Mouse (Mus musculus): Measurements from ENCODE around the gene Bmpr1a. TPM values are rescaled to one million over a fixed set of nuclear protein-coding genes. Genes with fewer than 3 reads are reported as not detected.

Gene Bmpr1a
- polyA plus RNA-seq, 1 experiment from 2014 or later, result 25.7 TPM

DNA sequence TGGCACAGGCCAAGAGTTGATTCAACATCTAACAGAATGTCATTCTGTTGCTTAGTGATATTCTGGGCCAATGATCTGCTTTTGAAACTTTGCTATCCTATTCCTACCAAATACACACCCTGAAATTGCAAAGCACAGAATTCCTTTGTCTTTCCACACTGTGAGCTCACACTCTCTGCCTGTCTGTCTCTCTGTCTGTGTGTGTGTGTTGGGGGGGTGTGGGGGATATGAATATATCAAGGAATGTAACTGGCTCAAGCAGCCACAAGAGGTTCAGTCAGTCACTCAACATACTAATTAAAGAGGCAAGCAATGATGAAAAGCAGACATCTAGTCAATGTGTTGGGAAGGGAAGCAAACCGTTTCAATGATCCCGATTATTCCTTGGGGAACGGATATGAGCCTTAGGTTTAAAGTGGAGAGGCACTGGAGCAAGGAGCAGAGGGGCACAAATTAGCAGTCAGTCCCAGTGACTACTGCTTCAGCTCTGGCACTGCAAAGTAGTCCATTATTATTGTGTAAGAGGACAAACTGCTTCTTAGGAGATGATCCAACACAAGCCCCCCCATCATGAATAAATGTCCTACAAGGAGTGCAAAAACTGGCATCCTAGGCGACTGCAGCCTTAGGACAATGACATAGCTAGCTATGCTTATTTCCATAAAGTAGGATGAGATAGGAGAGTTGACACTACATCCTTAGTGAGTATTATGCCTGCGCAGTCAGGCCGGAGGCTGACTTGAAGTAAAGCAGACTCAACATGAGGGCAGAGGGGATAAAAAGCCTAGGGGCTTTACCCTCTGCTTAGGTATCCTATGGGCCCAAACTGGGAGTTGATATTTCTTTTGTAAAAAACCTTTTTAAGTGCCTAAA is 19.4 kb downstream of the Bmpr1a start:
- H3K36me3 ChIP-seq (replicated peaks; ENCODE audit: control insufficient read depth, insufficient read depth), result no peaks in the 10 kb centered on the region
- no peak overlapping the region for H3K9ac ChIP-seq
- DNase-seq (ENCODE audit: low spot score) (no peak), ATAC-seq (ENCODE audit: low FRiP score) (peak; percentile 71; the same call in 1 of the 2 replicates)
- peak overlapping the region; percentile 32; the same call in 1 of the 2 replicates for H3K27ac ChIP-seq
- H3K4me2 ChIP-seq (replicated peaks), result no peak overlapping the region
- H3K9me3 ChIP-seq (ENCODE audit: control insufficient read depth, low read length), result no peaks in the 10 kb centered on the region
- 54% methylated on average over 6 of the region's 6 CpGs for WGBS
- H3K27me3 ChIP-seq (ENCODE audit: control insufficient read depth, insufficient read depth, low read length), result no peaks in the 10 kb centered on the region
- H3K4me1 ChIP-seq (replicated peaks; ENCODE audit: control insufficient read depth, insufficient read depth, low read length), result peaks cover 18% of the 10 kb centered on the region; the same call in 1 of the 2 replicates
- H3K4me3 ChIP-seq (replicated peaks; ENCODE audit: low read length), result no peak overlapping the region

DNA sequence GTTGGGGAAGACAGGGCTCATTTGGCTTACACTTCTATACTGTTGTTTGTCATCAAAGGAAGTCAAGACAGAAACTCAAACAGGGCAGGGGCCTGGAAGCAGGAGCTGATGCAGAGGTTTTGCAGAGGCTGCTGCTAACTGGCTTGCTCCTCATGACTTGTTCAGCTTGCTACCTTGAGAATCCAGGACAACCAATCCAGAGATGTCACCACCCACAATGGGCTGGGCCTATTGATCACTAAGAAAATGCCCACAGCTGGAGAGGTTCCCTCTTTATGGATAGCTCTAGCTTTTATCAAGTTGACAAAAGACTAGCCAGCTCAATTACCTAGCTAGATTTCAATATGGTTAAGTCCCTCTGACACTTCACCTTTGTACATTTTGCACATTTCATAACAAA is 31.6 kb downstream of the Bmpr1a start:
- no peak overlapping the region for H3K9ac ChIP-seq
- H3K4me3 ChIP-seq (replicated peaks; ENCODE audit: low read length), result no peak overlapping the region
- no peak for ATAC-seq (ENCODE audit: low FRiP score)
- H3K9me3 ChIP-seq (ENCODE audit: control insufficient read depth, low read length), result no peaks in the 10 kb centered on the region
- no peaks in the 10 kb centered on the region for H3K36me3 ChIP-seq (replicated peaks; ENCODE audit: control insufficient read depth, insufficient read depth)
- H3K4me1 ChIP-seq (replicated peaks; ENCODE audit: control insufficient read depth, insufficient read depth, low read length), result no peaks in the 10 kb centered on the region
- H3K27me3 ChIP-seq (ENCODE audit: control insufficient read depth, insufficient read depth, low read length), result no peaks in the 10 kb centered on the region
- no peak overlapping the region for H3K4me2 ChIP-seq (replicated peaks)
- DNase-seq (ENCODE audit: low spot score), result no peak
- no peak overlapping the region for H3K27ac ChIP-seq

GRCm38 (mm10) chr14:34466291-34466690 is 36.9 kb downstream of the Bmpr1a start:
- 62% methylated on average over 3 of the region's 3 CpGs for WGBS
- no peak overlapping the region for H3K27ac ChIP-seq
- no peaks in the 10 kb centered on the region for H3K4me1 ChIP-seq (replicated peaks; ENCODE audit: control insufficient read depth, insufficient read depth, low read length)
- ATAC-seq (ENCODE audit: low FRiP score) (no peak), DNase-seq (ENCODE audit: low spot score) (no peak)
- H3K4me2 ChIP-seq (replicated peaks), result no peak overlapping the region
- H3K9ac ChIP-seq, result no peak overlapping the region
- H3K36me3 ChIP-seq (replicated peaks; ENCODE audit: control insufficient read depth, insufficient read depth), result no peaks in the 10 kb centered on the region
- H3K27me3 ChIP-seq (ENCODE audit: control insufficient read depth, insufficient read depth, low read length), result no peaks in the 10 kb centered on the region
- H3K9me3 ChIP-seq (ENCODE audit: control insufficient read depth, low read length), result no peaks in the 10 kb centered on the region
- no peak overlapping the region for H3K4me3 ChIP-seq (replicated peaks; ENCODE audit: low read length)

- WGBS, result 94% methylated on average over 2 of the region's 2 CpGs
- DNase-seq (ENCODE audit: low spot score) (no peak), ATAC-seq (ENCODE audit: low FRiP score) (no peak)
Measured at GRCm38 (mm10) chr14:34459386-34459785, 43.8 kb downstream of the Bmpr1a start.

DNA sequence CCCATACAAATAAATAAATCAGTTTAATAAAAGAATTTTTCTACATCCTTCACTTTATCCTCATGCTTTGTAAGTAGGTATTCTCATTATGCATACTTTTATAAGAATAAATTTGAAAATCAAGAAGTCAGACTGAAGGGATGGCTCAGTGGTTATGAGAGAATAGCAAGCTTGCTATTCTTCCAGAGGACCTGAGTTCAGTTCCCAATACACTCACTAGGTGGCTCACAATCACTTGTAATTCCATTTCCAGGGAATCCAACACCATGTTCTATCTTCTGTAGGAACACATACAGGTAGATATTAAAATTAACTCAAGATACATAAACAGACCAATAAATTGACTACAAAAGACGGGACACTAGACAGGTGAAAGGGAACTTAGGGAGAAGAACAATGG is 44.3 kb downstream of the Bmpr1a start:
- WGBS, result 82% methylated on average over 1 of the region's 1 CpGs

More at GRCm38 (mm10) chr14:34459386-34459785, 43.8 kb downstream of the Bmpr1a start:
- Histone ChIP-seq H3K27ac (no peak overlapping the region), H3K4me1 (replicated peaks; ENCODE audit: control insufficient read depth, insufficient read depth, low read length) (peaks cover 3% of the 10 kb centered on the region; the same call in 1 of the 2 replicates), H3K4me3 (replicated peaks; ENCODE audit: low read length) (no peak overlapping the region), H3K4me2 (replicated peaks) (no peak overlapping the region), H3K9ac (no peak overlapping the region), H3K27me3 (ENCODE audit: control insufficient read depth, insufficient read depth, low read length) (no peaks in the 10 kb centered on the region), H3K9me3 (ENCODE audit: control insufficient read depth, low read length) (no peaks in the 10 kb centered on the region), H3K36me3 (replicated peaks; ENCODE audit: control insufficient read depth, insufficient read depth) (no peaks in the 10 kb centered on the region)

GRCm38 (mm10) chr14:34454282-34454681 is 48.9 kb downstream of the Bmpr1a start:
- peak overlapping the region; percentile 4; the same call in 1 of the 2 replicates for H3K9ac ChIP-seq
- WGBS, result 46% methylated on average over 3 of the region's 3 CpGs
- no peaks in the 10 kb centered on the region for H3K9me3 ChIP-seq (ENCODE audit: control insufficient read depth, low read length)
- no peak for ATAC-seq (ENCODE audit: low FRiP score)
- peaks cover 14% of the 10 kb centered on the region for H3K4me1 ChIP-seq (replicated peaks; ENCODE audit: control insufficient read depth, insufficient read depth, low read length)
- H3K27ac ChIP-seq, result peak overlapping the region; percentile 77
- H3K4me3 ChIP-seq (replicated peaks; ENCODE audit: low read length), result no peak overlapping the region
- no peak for DNase-seq (ENCODE audit: low spot score)
- no peaks in the 10 kb centered on the region; the same call in 1 of the 2 replicates for H3K36me3 ChIP-seq (replicated peaks; ENCODE audit: control insufficient read depth, insufficient read depth)
- H3K4me2 ChIP-seq (replicated peaks), result peak overlapping the region; percentile 2; the same call in 1 of the 2 replicates
- H3K27me3 ChIP-seq (ENCODE audit: control insufficient read depth, insufficient read depth, low read length), result no peaks in the 10 kb centered on the region

More for the DNA sequence above, 44.3 kb downstream of the Bmpr1a start:
- Histone ChIP-seq H3K4me1 (replicated peaks; ENCODE audit: control insufficient read depth, insufficient read depth, low read length) (peaks cover 6% of the 10 kb centered on the region), H3K9ac (no peak overlapping the region), H3K36me3 (replicated peaks; ENCODE audit: control insufficient read depth, insufficient read depth) (no peaks in the 10 kb centered on the region), H3K4me2 (replicated peaks) (no peak overlapping the region), H3K4me3 (replicated peaks; ENCODE audit: low read length) (no peak overlapping the region), H3K9me3 (ENCODE audit: control insufficient read depth, low read length) (no peaks in the 10 kb centered on the region), H3K27me3 (ENCODE audit: control insufficient read depth, insufficient read depth, low read length) (no peaks in the 10 kb centered on the region), H3K27ac (no peak overlapping the region)
- ATAC-seq (ENCODE audit: low FRiP score) (no peak; the same call in 1 of the 2 replicates), DNase-seq (ENCODE audit: low spot score) (peak; percentile 74)

- Histone ChIP-seq H3K4me1 (replicated peaks; ENCODE audit: control insufficient read depth, insufficient read depth, low read length) (peaks cover 14% of the 10 kb centered on the region), H3K9ac (peak overlapping the region; percentile 4; the same call in 1 of the 2 replicates), H3K36me3 (replicated peaks; ENCODE audit: control insufficient read depth, insufficient read depth) (no peaks in the 10 kb centered on the region; the same call in 1 of the 2 replicates), H3K27me3 (ENCODE audit: control insufficient read depth, insufficient read depth, low read length) (no peaks in the 10 kb centered on the region), H3K9me3 (ENCODE audit: control insufficient read depth, low read length) (no peaks in the 10 kb centered on the region), H3K4me2 (replicated peaks) (peak overlapping the region; percentile 2; the same call in 1 of the 2 replicates), H3K27ac (peak overlapping the region; percentile 77), H3K4me3 (replicated peaks; ENCODE audit: low read length) (no peak overlapping the region)
- DNase-seq (ENCODE audit: low spot score) (peak; percentile 39), ATAC-seq (ENCODE audit: low FRiP score) (peak; percentile 65; the same call in 1 of the 2 replicates)
- 4% methylated on average over 6 of the region's 6 CpGs for WGBS
Measured at GRCm38 (mm10) chr14:34453648-34454047, 49.5 kb downstream of the Bmpr1a start.

- DNase-seq (ENCODE audit: low spot score), result no peak
- no peaks in the 10 kb centered on the region for H3K9me3 ChIP-seq (ENCODE audit: control insufficient read depth, low read length)
- no peak overlapping the region for H3K4me2 ChIP-seq (replicated peaks)
- H3K27ac ChIP-seq, result no peak overlapping the region
- no peak overlapping the region for H3K9ac ChIP-seq
- peaks cover 7% of the 10 kb centered on the region for H3K36me3 ChIP-seq (replicated peaks; ENCODE audit: control insufficient read depth, insufficient read depth)
- no peak for ATAC-seq (ENCODE audit: low FRiP score)
- no peaks in the 10 kb centered on the region for H3K27me3 ChIP-seq (ENCODE audit: control insufficient read depth, insufficient read depth, low read length)
- no peak overlapping the region for H3K4me3 ChIP-seq (replicated peaks; ENCODE audit: low read length)
- H3K4me1 ChIP-seq (replicated peaks; ENCODE audit: control insufficient read depth, insufficient read depth, low read length), result peaks cover 14% of the 10 kb centered on the region
Measured at GRCm38 (mm10) chr14:34451872-34452271, 51.3 kb downstream of the Bmpr1a start.

GRCm38 (mm10) chr14:34450451-34450850 is 52.7 kb downstream of the Bmpr1a start:
- Histone ChIP-seq H3K27me3 (ENCODE audit: control insufficient read depth, insufficient read depth, low read length) (no peaks in the 10 kb centered on the region), H3K4me2 (replicated peaks) (no peak overlapping the region), H3K4me3 (replicated peaks; ENCODE audit: low read length) (no peak overlapping the region), H3K36me3 (replicated peaks; ENCODE audit: control insufficient read depth, insufficient read depth) (peaks cover 12% of the 10 kb centered on the region), H3K27ac (no peak overlapping the region), H3K4me1 (replicated peaks; ENCODE audit: control insufficient read depth, insufficient read depth, low read length) (peaks cover 14% of the 10 kb centered on the region), H3K9ac (no peak overlapping the region), H3K9me3 (ENCODE audit: control insufficient read depth, low read length) (no peaks in the 10 kb centered on the region)
- no peak for DNase-seq (ENCODE audit: low spot score)
- WGBS, result 88% methylated on average over 5 of the region's 5 CpGs
- ATAC-seq (ENCODE audit: low FRiP score), result no peak

All from hindbrain, embryonic 14.5 days (tissue).